Mouse (Mus musculus) embryonic fibroblast, embryonic 13.5 days (primary cell): ENCODE results near the gene Tenm2.

Experiments used
- CTCF ChIP-seq: IDR thresholded peaks from 2 replicates; pipeline ENCODE4 v1.5.1; 2011; ENCODE audit warnings: mild to moderate bottlenecking, control low read depth, low read length, moderate library complexity, borderline replicate concordance; ENCODE audit not compliant: insufficient read depth
- POLR2A ChIP-seq: IDR thresholded peaks from 2 replicates; pipeline ENCODE4 v1.6.1; 2011; ENCODE audit warnings: low read depth, mild to moderate bottlenecking, control low read depth, low read length, moderate library complexity

DNA sequence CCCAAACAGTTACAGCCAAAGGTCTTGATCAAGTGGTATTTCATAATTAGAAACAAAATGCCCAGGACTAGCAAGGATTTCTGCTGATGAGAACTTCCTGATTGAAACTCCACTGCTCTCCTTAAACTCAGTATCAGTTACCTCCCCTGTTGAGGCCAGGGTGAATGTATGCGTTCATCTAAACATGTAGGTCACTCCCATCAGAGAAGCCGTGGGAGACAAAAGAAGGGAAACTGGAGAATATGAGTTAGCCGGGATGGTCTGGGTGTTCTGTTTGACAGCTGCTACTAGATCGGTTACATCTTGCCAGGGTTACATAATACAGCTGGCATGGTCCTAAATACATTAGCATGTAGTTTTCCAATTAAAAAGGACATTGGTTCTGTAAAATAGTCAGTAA, 362.8 kb downstream of the Tenm2 start:
- no peak for TF ChIP-seq CTCF
- no peak for TF ChIP-seq POLR2A
